Mouse (Mus musculus) hindbrain, embryonic 13.5 days (tissue): ENCODE data around the gene Hba-x. TPM values are rescaled to one million over a fixed set of nuclear protein-coding genes. Genes with fewer than 3 reads are reported as not detected.

Experiments
- ATAC-seq: fragments of 200-750 bp; cut with Nextera tagmentation; 2 replicates; pipeline ENCODE4 v1.8.0; 2017; ENCODE audit warnings: moderate TSS enrichment; ENCODE audit not compliant: low FRiP score
- H3K27ac ChIP-seq: fragments of 300-500 bp; sonication (generic); 2 replicates; pipeline ENCODE4 v1.5.1; 2015; ENCODE audit warnings: inconsistent platforms, mild to moderate bottlenecking, moderate library complexity
- H3K27me3 ChIP-seq: fragments of 300-500 bp; sonication (generic); 2 replicates; pipeline ENCODE4 v1.6.1; 2015; ENCODE audit warnings: mild to moderate bottlenecking, inconsistent platforms
- H3K36me3 ChIP-seq: fragments of 300-500 bp; sonication (generic); 2 replicates; pipeline ENCODE4 v1.6.1; 2015; ENCODE audit warnings: mild to moderate bottlenecking, inconsistent platforms
- H3K4me1 ChIP-seq: fragments of 300-500 bp; sonication (generic); replicated peaks from 2 replicates; pipeline ENCODE4 v1.6.1; 2015; ENCODE audit warnings: inconsistent platforms
- H3K4me2 ChIP-seq: fragments of 300-500 bp; sonication (generic); 2 replicates; pipeline ENCODE4 v1.6.1; 2015; ENCODE audit warnings: inconsistent platforms, mild to moderate bottlenecking, moderate library complexity
- H3K4me3 ChIP-seq: fragments of 300-500 bp; sonication (generic); 2 replicates; pipeline ENCODE4 v1.5.1; 2015; ENCODE audit warnings: mild to moderate bottlenecking, inconsistent platforms
- H3K9ac ChIP-seq: fragments of 300-500 bp; sonication (generic); 2 replicates; pipeline ENCODE4 v1.6.1; 2015; ENCODE audit warnings: mild to moderate bottlenecking, inconsistent platforms
- H3K9me3 ChIP-seq: fragments of 300-500 bp; sonication (generic); 2 replicates; pipeline ENCODE4 v1.6.1; 2016; ENCODE audit warnings: inconsistent platforms
- WGBS: fragments of 180-500 bp; shearing (Covaris S2); methylation state at CpG from one replicate; pipeline ENCODE4 v1.1.7; 2015; 5-methylcytosine and 5-hydroxymethylcytosine counted together
- polyA plus RNA-seq: library from polyadenylated mRNA; unstranded; fragments of >200 nt; fragmentation: Nextera tagmentation; extraction: Ambion mirVana; gene quantifications from 2 replicates; pipeline ENCODE4 v1.2.1, GENCODE M21; 2015

Gene Hba-x
- polyA plus RNA-seq, 1 experiment from 2014 or later = 392 TPM

- ATAC-seq = no peak
- H3K36me3 ChIP-seq = peaks cover 68% of the 10 kb centered on the region
- 92% methylated on average over 3 of the region's 3 CpGs for WGBS
Measured at GRCm38 (mm10) chr11:32237411-32237795, 38.8 kb upstream of the Hba-x start.

GRCm38 (mm10) chr11:32238093-32238860, 37.9 kb upstream of the Hba-x start:
- ATAC-seq = no peak; the same call in 1 of the 2 replicates
- Histone ChIP-seq H3K4me3 (no peak overlapping the region), H3K27ac (no peak overlapping the region), H3K9ac (no peak overlapping the region), H3K27me3 (no peaks in the 10 kb centered on the region), H3K9me3 (no peaks in the 10 kb centered on the region), H3K4me1 (peaks cover 42% of the 10 kb centered on the region), H3K36me3 (peaks cover 64% of the 10 kb centered on the region), H3K4me2 (no peak overlapping the region)
- 67% methylated on average over 5 of the region's 5 CpGs for whole genome bisulfite sequencing

More at GRCm38 (mm10) chr11:32237411-32237795, 38.8 kb upstream of the Hba-x start:
- no peak overlapping the region for H3K4me2 ChIP-seq
- H3K27ac ChIP-seq = peak overlapping the region; percentile 77; the same call in 1 of the 2 replicates
- H3K9ac ChIP-seq = no peak overlapping the region
- no peak overlapping the region for H3K4me3 ChIP-seq
- no peaks in the 10 kb centered on the region for H3K9me3 ChIP-seq
- peaks cover 43% of the 10 kb centered on the region for H3K4me1 ChIP-seq
- no peaks in the 10 kb centered on the region for H3K27me3 ChIP-seq

DNA sequence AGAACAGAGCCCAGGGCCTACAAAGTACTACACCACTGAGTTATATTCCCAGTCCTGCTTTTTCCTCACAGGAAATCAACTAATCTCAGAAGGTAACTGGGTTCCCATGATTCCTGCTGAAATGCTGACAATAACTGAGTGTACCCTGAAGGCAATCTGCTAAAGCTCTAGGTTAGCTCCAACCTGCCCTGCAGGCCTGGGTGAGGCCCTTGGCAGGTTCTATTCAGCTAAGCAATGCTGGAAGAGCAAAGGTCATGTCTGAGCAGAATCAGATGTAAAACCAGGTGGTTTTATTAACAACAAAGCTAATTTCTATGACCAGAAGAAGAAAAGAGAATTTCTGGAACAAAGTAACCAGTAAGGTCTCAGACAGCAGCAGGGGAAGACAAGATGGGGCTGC, 34.8 kb upstream of the Hba-x start:
- no peaks in the 10 kb centered on the region for H3K9me3 ChIP-seq
- no peak for ATAC-seq
- no peak overlapping the region for H3K4me3 ChIP-seq
- no peak overlapping the region for H3K4me2 ChIP-seq
- no peak overlapping the region; the same call in 1 of the 2 replicates for H3K27ac ChIP-seq
- H3K36me3 ChIP-seq = peaks cover 64% of the 10 kb centered on the region
- no peaks in the 10 kb centered on the region for H3K27me3 ChIP-seq
- H3K9ac ChIP-seq = no peak overlapping the region
- H3K4me1 ChIP-seq = peaks cover 11% of the 10 kb centered on the region

DNA sequence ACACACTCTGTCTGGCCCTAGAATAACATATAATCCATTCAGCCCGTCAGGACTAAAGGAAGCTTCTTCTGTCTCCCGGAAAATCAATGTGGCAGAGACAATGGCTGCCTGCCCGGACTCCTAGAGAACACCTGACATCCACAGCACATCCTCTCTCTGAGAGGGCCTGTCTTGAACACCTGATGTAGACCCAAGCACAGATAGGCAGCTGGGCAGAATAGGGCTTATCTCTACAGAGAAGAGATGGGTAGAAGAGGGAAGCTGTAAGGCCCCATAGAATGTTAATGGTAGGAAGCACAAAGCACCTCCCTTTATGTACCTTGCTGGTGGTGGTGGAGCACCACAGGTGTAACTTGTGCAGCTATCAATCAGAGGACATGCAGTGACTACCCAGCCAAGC, 34.0 kb upstream of the Hba-x start:
- no peak overlapping the region for H3K4me2 ChIP-seq
- 85% methylated on average over 3 of the region's 3 CpGs for WGBS
- no peak overlapping the region for H3K9ac ChIP-seq
- peaks cover 2% of the 10 kb centered on the region; the same call in 1 of the 2 replicates for H3K4me1 ChIP-seq
- H3K4me3 ChIP-seq = no peak overlapping the region
- H3K27me3 ChIP-seq = no peaks in the 10 kb centered on the region
- no peak overlapping the region for H3K27ac ChIP-seq
- H3K36me3 ChIP-seq = peaks cover 66% of the 10 kb centered on the region
- no peak for ATAC-seq
- H3K9me3 ChIP-seq = no peaks in the 10 kb centered on the region

DNA sequence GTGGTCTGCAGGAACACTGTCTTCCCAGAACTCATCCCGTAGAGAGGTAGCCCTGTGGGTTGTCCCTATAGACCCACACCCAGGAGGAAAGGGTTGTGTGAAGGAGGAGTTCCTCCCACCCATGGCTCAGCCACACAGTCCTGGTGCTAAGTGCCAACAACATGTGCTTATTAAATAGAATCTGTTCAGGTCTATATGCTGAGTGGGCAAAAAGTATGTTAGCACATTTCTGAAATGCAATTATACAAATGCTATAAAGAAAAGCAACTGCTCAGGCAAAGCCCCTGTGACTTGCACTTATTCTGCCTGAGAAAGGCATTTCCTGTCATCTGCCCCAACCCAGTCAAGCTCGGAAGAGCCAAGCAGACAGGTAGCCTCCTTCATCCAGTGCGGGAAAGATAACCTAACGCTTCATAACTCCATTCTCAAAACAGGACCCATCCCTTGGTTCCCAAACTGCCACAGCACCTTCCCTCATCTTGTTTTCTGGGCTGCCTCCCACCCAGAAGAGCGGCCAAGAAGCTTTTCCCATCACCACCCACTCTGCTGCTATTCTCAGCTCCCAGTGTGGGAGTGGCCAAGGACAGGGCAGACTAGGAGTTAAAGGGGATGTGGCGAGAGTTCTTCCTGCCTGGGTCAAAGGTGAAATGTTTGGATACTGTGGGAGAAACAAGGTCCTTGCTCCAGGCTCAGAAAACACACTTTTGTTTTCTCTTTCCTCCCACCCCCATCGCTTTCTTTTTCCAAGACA, 32.8 kb upstream of the Hba-x start:
- Histone ChIP-seq H3K27me3 (no peaks in the 10 kb centered on the region), H3K36me3 (peaks cover 75% of the 10 kb centered on the region), H3K4me1 (no peaks in the 10 kb centered on the region), H3K27ac (peak overlapping the region; percentile 35; the same call in 1 of the 2 replicates), H3K9me3 (no peaks in the 10 kb centered on the region), H3K9ac (no peak overlapping the region), H3K4me2 (no peak overlapping the region), H3K4me3 (no peak overlapping the region)
- 77% methylated on average over 7 of the region's 7 CpGs for WGBS
- no peak for ATAC-seq

- Histone ChIP-seq H3K9me3 (no peaks in the 10 kb centered on the region), H3K36me3 (peaks cover 74% of the 10 kb centered on the region), H3K4me2 (no peak overlapping the region), H3K4me3 (no peak overlapping the region), H3K4me1 (no peaks in the 10 kb centered on the region), H3K27ac (no peak overlapping the region), H3K27me3 (no peaks in the 10 kb centered on the region), H3K9ac (no peak overlapping the region)
- no peak for ATAC-seq
- 83% methylated on average over 3 of the region's 3 CpGs for WGBS
Measured at GRCm38 (mm10) chr11:32244064-32244463, 32.1 kb upstream of the Hba-x start.

DNA sequence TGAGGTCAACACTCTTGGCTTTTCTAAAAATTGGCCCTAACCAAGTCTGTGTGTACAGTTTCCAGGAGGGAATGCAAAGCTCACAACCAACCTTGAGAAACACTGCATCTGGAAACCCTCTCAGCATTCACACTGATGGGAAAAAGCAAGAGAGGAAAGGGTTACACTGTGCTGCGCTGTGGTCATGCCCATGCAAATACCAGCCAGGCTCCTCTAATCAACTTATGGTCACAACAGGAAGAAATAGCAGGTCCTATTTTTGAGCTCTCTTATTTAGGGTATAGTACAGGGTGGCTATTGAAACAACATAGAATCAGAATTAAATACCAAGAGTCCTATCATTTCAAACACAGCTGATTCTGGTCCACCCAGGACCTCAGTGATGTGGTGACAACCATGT, 31.6 kb upstream of the Hba-x start:
- 97% methylated on average over 1 of the region's 1 CpGs for WGBS
- peaks cover 76% of the 10 kb centered on the region for H3K36me3 ChIP-seq

DNA sequence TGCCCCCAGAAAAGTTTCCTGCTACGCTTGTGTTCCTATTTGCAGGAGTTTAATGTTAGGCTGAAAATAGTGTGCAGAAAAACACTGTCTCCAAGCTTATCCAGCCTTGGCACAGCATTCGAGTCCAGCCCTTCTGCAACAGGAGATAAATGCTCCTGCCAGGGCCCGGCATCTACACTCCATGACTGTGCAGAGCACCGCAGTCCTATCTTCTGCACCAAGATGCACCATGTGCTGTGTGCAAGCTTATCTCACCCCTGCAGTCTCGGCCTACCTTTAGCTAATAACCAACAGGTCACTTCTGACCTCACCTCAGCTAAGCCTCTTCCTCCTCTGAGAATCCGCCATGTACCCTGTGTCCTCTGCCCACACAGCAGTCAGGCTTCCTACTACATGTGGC, 30.6 kb upstream of the Hba-x start:
- H3K36me3 ChIP-seq = peaks cover 76% of the 10 kb centered on the region
- H3K9ac ChIP-seq = no peak overlapping the region
- H3K27me3 ChIP-seq = no peaks in the 10 kb centered on the region
- no peaks in the 10 kb centered on the region for H3K9me3 ChIP-seq
- 95% methylated on average over 6 of the region's 6 CpGs for WGBS
- no peaks in the 10 kb centered on the region for H3K4me1 ChIP-seq
- no peak overlapping the region for H3K4me3 ChIP-seq
- no peak for ATAC-seq
- H3K4me2 ChIP-seq = no peak overlapping the region
- no peak overlapping the region for H3K27ac ChIP-seq

More for the DNA sequence above, 31.6 kb upstream of the Hba-x start:
- ATAC-seq = no peak
- Histone ChIP-seq H3K4me1 (no peaks in the 10 kb centered on the region), H3K27me3 (no peaks in the 10 kb centered on the region), H3K9me3 (no peaks in the 10 kb centered on the region), H3K4me3 (no peak overlapping the region), H3K9ac (no peak overlapping the region), H3K4me2 (no peak overlapping the region), H3K27ac (no peak overlapping the region)

DNA sequence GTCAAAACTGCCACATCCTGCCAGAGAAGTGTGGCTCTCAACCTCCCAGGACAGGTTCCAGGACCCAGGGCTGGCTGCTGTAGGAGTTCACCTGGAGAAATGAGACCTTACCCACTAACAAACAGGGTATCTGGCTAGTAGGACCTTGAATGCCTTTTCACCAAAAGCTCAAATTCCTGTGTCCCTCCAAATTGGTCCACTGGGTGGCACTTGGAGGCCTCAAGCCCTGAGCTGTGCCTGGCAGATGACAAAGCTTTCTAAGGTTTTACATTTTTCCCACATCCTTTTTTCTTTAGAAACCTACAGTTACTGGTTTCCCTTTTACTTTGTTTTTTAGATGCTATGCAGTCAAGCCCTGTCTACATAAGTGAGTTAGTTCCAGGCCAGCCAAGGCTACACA, 29.1 kb upstream of the Hba-x start:
- no peak overlapping the region for H3K4me2 ChIP-seq
- no peaks in the 10 kb centered on the region for H3K4me1 ChIP-seq
- H3K27ac ChIP-seq = no peak overlapping the region
- no peak for ATAC-seq
- no peak overlapping the region for H3K9ac ChIP-seq
- no peaks in the 10 kb centered on the region for H3K27me3 ChIP-seq
- peaks cover 75% of the 10 kb centered on the region for H3K36me3 ChIP-seq
- H3K4me3 ChIP-seq = no peak overlapping the region
- no peaks in the 10 kb centered on the region for H3K9me3 ChIP-seq

DNA sequence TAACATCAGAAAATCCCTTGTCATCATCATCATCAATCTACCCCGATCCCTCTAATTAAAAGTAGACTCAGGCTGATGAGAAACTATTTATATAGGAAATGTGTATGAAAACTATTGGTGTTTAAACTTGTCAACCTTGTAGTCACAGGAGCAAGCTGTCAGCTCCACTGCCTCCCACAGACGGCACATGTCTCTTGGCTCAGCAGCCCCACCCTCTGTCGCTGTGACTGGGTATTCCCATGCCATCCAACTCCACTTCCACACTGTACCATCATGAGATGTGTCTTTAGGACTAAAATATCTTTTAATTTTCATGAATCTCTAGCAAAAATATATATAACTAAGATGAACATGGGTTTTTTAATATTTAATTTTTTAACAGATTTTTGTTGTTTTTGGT, 27.9 kb upstream of the Hba-x start:
- Histone ChIP-seq H3K4me3 (no peak overlapping the region), H3K27ac (no peak overlapping the region), H3K9me3 (no peaks in the 10 kb centered on the region), H3K27me3 (no peaks in the 10 kb centered on the region), H3K36me3 (peaks cover 79% of the 10 kb centered on the region), H3K4me2 (no peak overlapping the region), H3K9ac (no peak overlapping the region), H3K4me1 (no peaks in the 10 kb centered on the region)
- WGBS = 86% methylated on average over 3 of the region's 3 CpGs
- no peak for ATAC-seq

- H3K27me3 ChIP-seq = no peaks in the 10 kb centered on the region
- no peak overlapping the region for H3K27ac ChIP-seq
- H3K36me3 ChIP-seq = peaks cover 87% of the 10 kb centered on the region
- no peak overlapping the region for H3K9ac ChIP-seq
- no peak overlapping the region for H3K4me3 ChIP-seq
- ATAC-seq = no peak
- 89% methylated on average over 8 of the region's 8 CpGs for WGBS
- H3K4me1 ChIP-seq = no peaks in the 10 kb centered on the region
- no peaks in the 10 kb centered on the region for H3K9me3 ChIP-seq
- no peak overlapping the region for H3K4me2 ChIP-seq
Measured at GRCm38 (mm10) chr11:32250880-32251763, 25.1 kb upstream of the Hba-x start.

- 96% methylated on average over 1 of the region's 1 CpGs for WGBS
Measured at GRCm38 (mm10) chr11:32253121-32253520, 23.1 kb upstream of the Hba-x start.

More at GRCm38 (mm10) chr11:32253121-32253520, 23.1 kb upstream of the Hba-x start:
- no peak overlapping the region for H3K4me2 ChIP-seq
- no peak for ATAC-seq
- no peaks in the 10 kb centered on the region for H3K4me1 ChIP-seq
- peaks cover 70% of the 10 kb centered on the region for H3K36me3 ChIP-seq
- H3K4me3 ChIP-seq = no peak overlapping the region
- H3K27ac ChIP-seq = no peak overlapping the region
- no peaks in the 10 kb centered on the region for H3K27me3 ChIP-seq
- H3K9ac ChIP-seq = no peak overlapping the region
- H3K9me3 ChIP-seq = no peaks in the 10 kb centered on the region
